In genomic region chr15:62079155-62080109, GRCm38 (mm10) we compare ENCODE assay signal across 8 mouse cellular contexts.
DNase-seq lines count a peak whose midpoint lies in the region; ATAC-seq and TF ChIP-seq lines count a peak whose summit lies in the region.

No protein-coding gene starts in this region.

- peak; percentile 91 to 96 for DNase-seq in adrenal gland, adult (ENCODE audit: inconsistent age in 2 of 2, low spot score in 1 of 2)
- no peak for DNase-seq in heart, embryonic 10.5 days (ENCODE audit: low spot score)
- DNase-seq in kidney, postnatal 25 days: peak; percentile 81 to 90
- DNase-seq in skeletal muscle tissue, adult 2 months (ENCODE audit: low read depth, low spot score): peak; percentile 83
- DNase-seq in thymus, postnatal 14 days: no peak

- no peak overlapping the region for H3K4me2 ChIP-seq in embryonic facial prominence, embryonic 15.5 days (replicated peaks)
- H3K4me2 ChIP-seq in liver, embryonic 16.5 days (ENCODE audit: low read depth, low read length): no peak overlapping the region

- TF ChIP-seq POLR2A in ES-Bruce4 (IDR thresholded peaks at IDR 0.05; ENCODE audit: insufficient read depth, low read length): no peak

- H3K27me3 ChIP-seq in ES-Bruce4 (ENCODE audit: control insufficient read depth, insufficient read depth, low read length, poor library complexity, severe bottlenecking): no peaks in the 10 kb centered on the region
- H3K27me3 ChIP-seq in embryonic facial prominence, embryonic 15.5 days: no peaks in the 10 kb centered on the region
- H3K27me3 ChIP-seq in heart, embryonic 10.5 days (ENCODE audit: insufficient read depth, poor library complexity, severe bottlenecking): no peaks in the 10 kb centered on the region
- H3K27me3 ChIP-seq in liver, embryonic 16.5 days (ENCODE audit: control insufficient read depth, insufficient read depth, low read depth, low read length): no peaks in the 10 kb centered on the region

- peaks cover 17% of the 10 kb centered on the region for H3K36me3 ChIP-seq in ES-Bruce4 (ENCODE audit: control insufficient read depth, insufficient read depth, low read length, poor library complexity, severe bottlenecking)
- H3K36me3 ChIP-seq in embryonic facial prominence, embryonic 15.5 days: no peaks in the 10 kb centered on the region
- no peaks in the 10 kb centered on the region for H3K36me3 ChIP-seq in heart, embryonic 10.5 days
- no peaks in the 10 kb centered on the region for H3K36me3 ChIP-seq in liver, embryonic 16.5 days (ENCODE audit: control insufficient read depth, insufficient read depth)

- H3K9me3 ChIP-seq in ES-Bruce4 (replicated peaks; ENCODE audit: control insufficient read depth, insufficient read depth, low read length, poor library complexity, severe bottlenecking): no peaks in the 10 kb centered on the region
- H3K9me3 ChIP-seq in embryonic facial prominence, embryonic 15.5 days (replicated peaks): no peaks in the 10 kb centered on the region
- no peaks in the 10 kb centered on the region for H3K9me3 ChIP-seq in heart, embryonic 10.5 days
- no peaks in the 10 kb centered on the region for H3K9me3 ChIP-seq in liver, embryonic 16.5 days (replicated peaks; ENCODE audit: control insufficient read depth, low read length)

- no peak overlapping the region for H3K4me3 ChIP-seq in ES-Bruce4 (ENCODE audit: low read depth, low read length)
- no peak overlapping the region for H3K4me3 ChIP-seq in embryonic facial prominence, embryonic 15.5 days (replicated peaks)
- H3K4me3 ChIP-seq in heart, embryonic 10.5 days: no peak overlapping the region
- no peak overlapping the region for H3K4me3 ChIP-seq in liver, embryonic 16.5 days (ENCODE audit: low read depth, low read length)

- 56% methylated on average over 9 of the region's 9 CpGs for WGBS in embryonic facial prominence, embryonic 15.5 days
- WGBS in heart, embryonic 10.5 days: 67% methylated on average over 9 of the region's 9 CpGs
- 68% methylated on average over 9 of the region's 9 CpGs for WGBS in liver, embryonic 16.5 days (ENCODE audit: insufficient replicate concordance)

- H3K27ac ChIP-seq in ES-Bruce4 (ENCODE audit: insufficient read depth, low read length): peak overlapping the region; percentile 92
- H3K27ac ChIP-seq in embryonic facial prominence, embryonic 15.5 days (replicated peaks): peak overlapping the region; percentile 68; the same call in 1 of the 2 replicates
- 0 out of 2 replicates have a peak overlapping the region, but pooled peaks have one; percentile 13 for H3K27ac ChIP-seq in heart, embryonic 10.5 days
- H3K27ac ChIP-seq in liver, embryonic 16.5 days (ENCODE audit: low read length): peak overlapping the region; percentile 42; the same call in 1 of the 2 replicates

- peaks cover 8% of the 10 kb centered on the region for H3K4me1 ChIP-seq in ES-Bruce4 (ENCODE audit: control insufficient read depth, insufficient read depth, low read length)
- peaks cover 6% of the 10 kb centered on the region for H3K4me1 ChIP-seq in embryonic facial prominence, embryonic 15.5 days
- H3K4me1 ChIP-seq in heart, embryonic 10.5 days: peaks cover 2% of the 10 kb centered on the region; the same call in 1 of the 2 replicates
- peaks cover 8% of the 10 kb centered on the region for H3K4me1 ChIP-seq in liver, embryonic 16.5 days (ENCODE audit: control insufficient read depth, low read depth, low read length)

- ATAC-seq in embryonic facial prominence, embryonic 15.5 days (ENCODE audit: insufficient number of reproducible peaks, low FRiP score, low TSS enrichment, low read depth): peak; percentile 34; the same call in 1 of the 2 replicates
- peak; percentile 65 for ATAC-seq in liver, embryonic 16.5 days (ENCODE audit: low read depth)

- TF ChIP-seq CTCF in ES-Bruce4 (IDR thresholded peaks at IDR 0.05; ENCODE audit: low read depth, low read length): no peak

- TF ChIP-seq EP300 in ES-Bruce4 (IDR thresholded peaks at IDR 0.05; ENCODE audit: insufficient read depth, low read depth, low read length): peak; percentile 66

- peak overlapping the region; percentile 6; the same call in 1 of the 2 replicates for H3K9ac ChIP-seq in ES-Bruce4 (ENCODE audit: low read depth, poor library complexity, severe bottlenecking)
- no peak overlapping the region for H3K9ac ChIP-seq in embryonic facial prominence, embryonic 15.5 days
- H3K9ac ChIP-seq in liver, embryonic 16.5 days (ENCODE audit: low read depth, low read length): no peak overlapping the region

Comparison
In these comparisons a context has a peak if more than half of its experiments do, and no peak if none do; other contexts are left out.
1. H3K27ac ChIP-seq: peak in every context shown above with its lines; median percentile 92 in ES-Bruce4; 68 in embryonic facial prominence, embryonic 15.5 days; 42 in liver, embryonic 16.5 days; 13 in heart, embryonic 10.5 days.
2. DNase-seq: peak in adrenal gland, adult (2 of 2), kidney, postnatal 25 days (2 of 2) and skeletal muscle tissue, adult 2 months (single experiment); none in heart, embryonic 10.5 days (single experiment) and thymus, postnatal 14 days (single experiment).